Mouse (Mus musculus): ENCODE data around the gene Pfdn2. TPM values are rescaled to one million over a fixed set of nuclear protein-coding genes. Genes with fewer than 3 reads are reported as not detected.
A peak's percentile ranks its signal among the peaks of the same experiment; 100 is the strongest.

Pfdn2 gene
- polyA plus RNA-seq, 1 experiment from 2014 or later, result 119 TPM

GRCm38 (mm10) chr1:171342262-171343207, 2.9 kb upstream of the Pfdn2 start:
- no peak overlapping the region for H3K27ac ChIP-seq
- H3K4me3 ChIP-seq (ENCODE audit: inconsistent target), result no peak overlapping the region
- H3K79me2 ChIP-seq (ENCODE audit: inconsistent target), result peaks cover 36% of the 10 kb centered on the region
- WGBS (ENCODE audit: missing documents), result 97% methylated on average over 15 of the region's 16 CpGs
- H3K36me3 ChIP-seq (ENCODE audit: inconsistent target), result peaks cover 47% of the 10 kb centered on the region; the same call in 1 of the 2 replicates

DNA sequence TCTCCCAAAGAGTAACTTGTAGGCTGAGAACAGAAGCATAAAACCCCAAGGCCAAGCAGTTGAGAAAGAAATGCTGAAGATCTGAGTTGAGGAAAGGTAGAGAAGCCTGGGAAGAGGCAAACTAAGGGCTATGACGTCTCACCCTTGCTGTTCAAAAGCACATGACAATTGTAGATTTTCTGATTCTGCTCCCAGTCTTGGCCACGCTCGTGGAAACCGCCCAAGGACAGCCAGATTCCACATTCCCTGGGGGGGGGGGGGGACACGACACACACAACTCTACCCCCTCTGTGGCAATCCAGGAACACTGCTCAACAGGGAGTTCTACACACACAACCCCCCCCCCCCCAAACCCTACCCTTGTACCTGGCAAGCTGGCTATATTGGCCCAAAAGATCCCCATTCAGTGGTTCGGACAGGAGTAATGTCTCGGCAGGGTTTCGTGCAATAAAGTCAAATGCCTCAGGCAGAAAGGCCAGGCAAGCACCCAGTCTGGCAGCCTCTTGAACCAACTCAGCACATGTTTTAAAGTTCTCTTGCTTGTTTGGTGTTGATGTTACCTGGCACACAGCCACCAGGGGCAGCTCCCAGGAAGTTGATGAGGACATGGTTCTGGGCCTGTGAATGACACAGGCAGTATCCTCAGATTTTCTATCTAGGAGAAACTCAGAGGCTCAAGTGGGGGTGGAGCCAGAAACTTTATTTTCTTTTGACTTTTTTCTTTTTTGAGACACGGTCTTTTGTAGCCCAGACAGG, 1.4 kb upstream of the Pfdn2 start:
- WGBS (ENCODE audit: missing documents), result 88% methylated on average over 8 of the region's 9 CpGs
- Histone ChIP-seq H3K27ac (no peak overlapping the region), H3K79me2 (ENCODE audit: inconsistent target) (peaks cover 43% of the 10 kb centered on the region), H3K4me3 (ENCODE audit: inconsistent target) (no peak overlapping the region), H3K36me3 (ENCODE audit: inconsistent target) (peaks cover 37% of the 10 kb centered on the region; the same call in 1 of the 2 replicates)

- Histone ChIP-seq H3K27ac (no peak overlapping the region), H3K36me3 (ENCODE audit: inconsistent target) (peaks cover 33% of the 10 kb centered on the region; the same call in 1 of the 2 replicates), H3K4me3 (ENCODE audit: inconsistent target) (peak overlapping the region; percentile 99), H3K79me2 (ENCODE audit: inconsistent target) (peaks cover 49% of the 10 kb centered on the region)
- 76% methylated on average over 9 of the region's 9 CpGs for WGBS (ENCODE audit: missing documents)
Measured at GRCm38 (mm10) chr1:171344715-171345114, 755 bp upstream of the Pfdn2 start.

DNA sequence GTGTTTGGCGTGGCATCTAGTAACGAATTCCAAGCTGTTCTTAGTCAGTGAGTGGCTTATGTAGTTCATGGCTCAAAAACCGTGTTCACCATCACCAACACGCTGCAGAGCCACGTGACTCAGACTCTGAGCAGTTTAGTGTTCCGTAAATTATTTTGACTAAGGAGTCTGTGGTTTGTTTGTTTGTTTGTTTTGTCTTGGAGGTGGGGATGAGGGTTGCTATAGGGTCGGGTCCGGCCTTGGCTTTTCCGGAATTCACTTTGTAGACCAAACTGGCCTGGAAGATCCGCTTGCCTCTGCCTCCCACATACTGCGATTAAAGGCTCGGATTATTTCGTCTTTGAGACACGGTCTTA, 603 bp downstream of the Pfdn2 start:
- Histone ChIP-seq H3K79me2 (ENCODE audit: inconsistent target) (peaks cover 63% of the 10 kb centered on the region), H3K36me3 (ENCODE audit: inconsistent target) (peaks cover 22% of the 10 kb centered on the region; the same call in 1 of the 2 replicates), H3K27ac (peak overlapping the region; percentile 65), H3K4me3 (ENCODE audit: inconsistent target) (peak overlapping the region; percentile 99)
- WGBS (ENCODE audit: missing documents), result 2% methylated on average over 14 of the region's 14 CpGs

- 89% methylated on average over 3 of the region's 3 CpGs for WGBS (ENCODE audit: missing documents)
- no peaks in the 10 kb centered on the region for H3K36me3 ChIP-seq (ENCODE audit: inconsistent target)
- H3K27ac ChIP-seq, result no peak overlapping the region
- H3K4me3 ChIP-seq (ENCODE audit: inconsistent target), result no peak overlapping the region
- H3K79me2 ChIP-seq (ENCODE audit: inconsistent target), result peaks cover 89% of the 10 kb centered on the region
Measured at GRCm38 (mm10) chr1:171348665-171349064, 3.2 kb downstream of the Pfdn2 start.

DNA sequence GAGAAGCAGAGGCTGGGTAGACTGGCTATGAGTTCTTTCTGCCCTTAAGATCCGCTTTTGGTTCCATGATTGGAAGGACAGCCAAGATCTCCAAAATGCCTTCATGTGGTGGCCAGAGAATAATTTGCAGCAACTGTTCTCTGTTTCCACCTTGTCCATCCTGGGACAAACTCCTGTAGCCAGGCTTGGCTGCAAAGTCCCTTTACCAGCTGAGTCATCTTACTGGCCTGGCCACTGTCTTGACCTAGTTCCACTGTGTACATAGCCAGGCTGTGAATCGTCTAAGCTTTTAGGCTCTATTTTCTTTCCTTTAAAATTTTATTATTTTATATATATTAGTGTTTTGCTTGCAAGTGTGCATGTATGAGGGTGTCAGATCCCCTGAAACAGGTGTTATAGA, 3.7 kb downstream of the Pfdn2 start:
- no peak overlapping the region for H3K4me3 ChIP-seq (ENCODE audit: inconsistent target)
- H3K36me3 ChIP-seq (ENCODE audit: inconsistent target), result no peaks in the 10 kb centered on the region
- WGBS (ENCODE audit: missing documents), result 93% methylated on average over 2 of the region's 2 CpGs
- H3K27ac ChIP-seq, result no peak overlapping the region
- H3K79me2 ChIP-seq (ENCODE audit: inconsistent target), result peaks cover 94% of the 10 kb centered on the region

- Histone ChIP-seq H3K79me2 (ENCODE audit: inconsistent target) (peaks cover 55% of the 10 kb centered on the region), H3K36me3 (ENCODE audit: inconsistent target) (peaks cover 29% of the 10 kb centered on the region; the same call in 1 of the 2 replicates), H3K27ac (no peak overlapping the region), H3K4me3 (ENCODE audit: inconsistent target) (no peak overlapping the region)
- WGBS (ENCODE audit: missing documents), result 76% methylated on average over 5 of the region's 5 CpGs
Measured at GRCm38 (mm10) chr1:171355812-171356340, 10.4 kb downstream of the Pfdn2 start.

GRCm38 (mm10) chr1:171356814-171357213, 11.3 kb downstream of the Pfdn2 start:
- peaks cover 29% of the 10 kb centered on the region; the same call in 1 of the 2 replicates for H3K36me3 ChIP-seq (ENCODE audit: inconsistent target)
- H3K27ac ChIP-seq, result no peak overlapping the region
- peaks cover 46% of the 10 kb centered on the region for H3K79me2 ChIP-seq (ENCODE audit: inconsistent target)
- no peak overlapping the region for H3K4me3 ChIP-seq (ENCODE audit: inconsistent target)
- 100% methylated on average over 2 of the region's 2 CpGs for WGBS (ENCODE audit: missing documents)

GRCm38 (mm10) chr1:171358421-171358820, 13.0 kb downstream of the Pfdn2 start:
- no peak overlapping the region for H3K27ac ChIP-seq
- H3K4me3 ChIP-seq (ENCODE audit: inconsistent target), result no peak overlapping the region
- WGBS (ENCODE audit: missing documents), result 82% methylated on average over 3 of the region's 4 CpGs
- peaks cover 29% of the 10 kb centered on the region; the same call in 1 of the 2 replicates for H3K36me3 ChIP-seq (ENCODE audit: inconsistent target)
- H3K79me2 ChIP-seq (ENCODE audit: inconsistent target), result peaks cover 29% of the 10 kb centered on the region

DNA sequence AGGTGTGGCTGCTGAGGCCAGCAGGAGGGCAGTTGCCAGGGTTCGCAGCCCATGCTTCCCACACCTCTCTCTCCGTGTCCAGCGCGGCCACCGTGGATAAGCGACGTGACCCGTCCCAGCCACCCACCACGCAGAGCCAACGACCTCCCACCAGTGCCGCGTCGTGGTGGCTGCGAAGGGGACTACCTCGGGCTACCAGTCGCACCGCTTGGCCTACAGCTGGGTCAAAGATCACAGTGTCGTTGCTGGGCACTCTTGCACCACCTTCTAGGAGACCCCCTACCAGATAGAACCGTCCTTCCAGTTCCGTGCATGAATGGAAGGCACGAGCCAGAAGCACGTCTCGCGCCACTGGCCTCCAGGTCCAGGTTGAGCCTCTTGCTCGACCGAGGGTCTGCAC, 14.8 kb downstream of the Pfdn2 start:
- H3K27ac ChIP-seq, result no peak overlapping the region
- H3K36me3 ChIP-seq (ENCODE audit: inconsistent target), result peaks cover 29% of the 10 kb centered on the region; the same call in 1 of the 2 replicates
- H3K4me3 ChIP-seq (ENCODE audit: inconsistent target), result peak overlapping the region; percentile 23; the same call in 1 of the 2 replicates
- H3K79me2 ChIP-seq (ENCODE audit: inconsistent target), result peaks cover 11% of the 10 kb centered on the region; the same call in 1 of the 2 replicates
- 33% methylated on average over 26 of the region's 26 CpGs for WGBS (ENCODE audit: missing documents)

- Histone ChIP-seq H3K36me3 (ENCODE audit: inconsistent target) (peaks cover 29% of the 10 kb centered on the region; the same call in 1 of the 2 replicates), H3K79me2 (ENCODE audit: inconsistent target) (peaks cover 7% of the 10 kb centered on the region; the same call in 1 of the 2 replicates), H3K4me3 (ENCODE audit: inconsistent target) (peak within 1 kb of the TSS; percentile 23), H3K27ac (no peak within 1 kb of the TSS)
- 5% methylated on average over 19 of the region's 21 CpGs for WGBS (ENCODE audit: missing documents)
Measured at GRCm38 (mm10) chr1:171360656-171361055, 15.2 kb downstream of the Pfdn2 start, which contains the start of gene Klhdc9. Klhdc9 (minus strand) TSS chr1:171360798.

GRCm38 (mm10) chr1:171361106-171362103, 15.9 kb downstream of the Pfdn2 start:
- Histone ChIP-seq H3K36me3 (ENCODE audit: inconsistent target) (peaks cover 28% of the 10 kb centered on the region; the same call in 1 of the 2 replicates), H3K79me2 (ENCODE audit: inconsistent target) (peaks cover 2% of the 10 kb centered on the region; the same call in 1 of the 2 replicates), H3K27ac (no peak overlapping the region), H3K4me3 (ENCODE audit: inconsistent target) (peak overlapping the region; percentile 23)
- WGBS (ENCODE audit: missing documents), result 53% methylated on average over 16 of the region's 16 CpGs

GRCm38 (mm10) chr1:171365934-171366333, 20.5 kb downstream of the Pfdn2 start:
- peak overlapping the region; percentile 21; the same call in 1 of the 2 replicates for H3K27ac ChIP-seq

More at GRCm38 (mm10) chr1:171365934-171366333, 20.5 kb downstream of the Pfdn2 start:
- Histone ChIP-seq H3K4me3 (ENCODE audit: inconsistent target) (no peak overlapping the region), H3K79me2 (ENCODE audit: inconsistent target) (peaks cover 8% of the 10 kb centered on the region; the same call in 1 of the 2 replicates), H3K36me3 (ENCODE audit: inconsistent target) (no peaks in the 10 kb centered on the region)
- WGBS (ENCODE audit: missing documents), result 45% methylated on average over 7 of the region's 7 CpGs

All from macrophage (primary cell).